Mouse (Mus musculus) macrophage (primary cell): ENCODE results near the gene Slc7a8. TPM values are rescaled to one million over a fixed set of nuclear protein-coding genes. Genes with fewer than 3 reads are reported as not detected.

Source experiments
- H3K27ac ChIP-seq: fragments of 350-480 bp; formaldehyde crosslinking; 2 replicates; pipeline ENCODE4 v1.9.0; 2021
- H3K36me3 ChIP-seq: fragments of 350-480 bp; formaldehyde crosslinking; 2 replicates; pipeline ENCODE4 v1.9.0; 2021; ENCODE audit errors: inconsistent target
- H3K4me3 ChIP-seq: fragments of 350-480 bp; formaldehyde crosslinking; 2 replicates; pipeline ENCODE4 v1.9.0; 2021; ENCODE audit errors: inconsistent target
- H3K79me2 ChIP-seq: fragments of 350-480 bp; formaldehyde crosslinking; 2 replicates; pipeline ENCODE4 v1.9.0; 2021; ENCODE audit errors: inconsistent target
- WGBS: methylation state at CpG from one replicate; pipeline ENCODE4 v1.1.7; 2026; ENCODE audit warnings: inconsistent platforms; ENCODE audit not compliant: missing documents; 5-methylcytosine and 5-hydroxymethylcytosine counted together
- polyA plus RNA-seq: library from polyadenylated mRNA; stranded (reverse); fragments of 250-400 nt; gene quantifications from 3 replicates; pipeline ENCODE4 v1.2.4, GENCODE M21; 2018; ENCODE audit warnings: inconsistent platforms

Slc7a8 gene
- polyA plus RNA-seq, 1 experiment from 2014 or later, result 87.2 TPM

GRCm38 (mm10) chr14:54793894-54794830 lies 12.4 kb upstream of the Slc7a8 start:
- Histone ChIP-seq H3K27ac (no peak overlapping the region), H3K4me3 (no peak overlapping the region), H3K36me3 (no peaks in the 10 kb centered on the region), H3K79me2 (no peaks in the 10 kb centered on the region)
- WGBS, result 89% methylated on average over 8 of the region's 8 CpGs

DNA sequence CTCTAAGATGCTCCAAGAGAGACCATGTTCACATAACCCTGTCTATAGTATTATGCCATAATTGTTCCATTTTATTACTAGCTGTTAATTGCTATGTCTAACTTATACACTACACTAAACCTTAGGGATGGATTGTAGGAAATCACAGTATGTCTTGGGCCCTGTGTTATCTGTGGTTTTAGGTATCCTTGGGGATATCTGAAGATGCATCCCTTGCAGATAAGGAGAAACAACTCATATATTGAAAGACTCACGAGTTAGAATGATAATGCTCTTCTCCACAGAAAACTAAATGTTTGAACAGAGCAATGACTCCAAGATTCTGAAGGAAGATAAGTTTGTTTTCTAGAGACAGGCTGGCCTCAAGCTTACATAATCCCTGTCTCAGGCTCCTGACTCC lies 11.6 kb upstream of the Slc7a8 start:
- Histone ChIP-seq H3K79me2 (no peaks in the 10 kb centered on the region), H3K27ac (no peak overlapping the region), H3K4me3 (no peak overlapping the region), H3K36me3 (no peaks in the 10 kb centered on the region)
- WGBS, result 100% methylated on average over 1 of the region's 1 CpGs

DNA sequence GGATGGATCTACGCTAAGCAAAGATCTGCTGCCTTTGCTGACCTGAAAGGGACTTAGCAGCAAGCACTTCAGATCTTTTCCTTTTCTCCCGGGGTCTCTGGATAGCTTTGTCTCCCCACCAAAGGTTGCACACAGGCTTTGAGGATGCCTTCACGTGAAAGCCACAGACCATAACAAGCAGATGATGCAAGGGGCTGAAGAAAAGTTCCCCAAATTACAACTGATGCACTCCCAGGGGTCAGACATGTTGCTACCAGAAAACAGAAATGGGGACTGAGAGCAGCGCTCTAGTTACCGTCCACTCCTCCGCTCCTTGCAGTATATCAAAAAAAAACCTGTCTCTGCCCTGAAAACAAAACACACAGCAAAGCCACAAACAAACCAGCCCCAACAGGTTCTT lies 10.4 kb upstream of the Slc7a8 start:
- no peaks in the 10 kb centered on the region for H3K36me3 ChIP-seq
- WGBS, result 45% methylated on average over 6 of the region's 6 CpGs
- H3K79me2 ChIP-seq, result no peaks in the 10 kb centered on the region
- no peak overlapping the region for H3K27ac ChIP-seq
- no peak overlapping the region for H3K4me3 ChIP-seq

DNA sequence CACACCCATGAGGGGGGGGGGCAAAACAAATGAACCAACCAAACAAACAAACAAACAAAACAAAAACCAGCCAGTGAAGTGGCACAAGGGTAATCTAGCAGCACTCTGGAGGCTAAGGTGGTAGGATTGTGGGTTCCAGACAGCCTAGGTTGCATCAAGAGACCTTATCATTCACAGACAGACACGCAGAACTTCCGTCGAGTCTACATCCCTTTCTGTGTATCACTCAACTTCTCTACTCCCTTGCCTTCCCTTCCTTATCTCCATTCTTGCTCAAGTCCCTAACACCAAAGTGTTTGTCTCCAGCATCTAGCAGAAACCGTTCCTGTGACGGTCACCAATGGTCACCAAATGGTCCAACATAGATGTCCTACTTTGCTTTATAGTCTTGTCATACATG lies 6.5 kb upstream of the Slc7a8 start:
- H3K36me3 ChIP-seq, result no peaks in the 10 kb centered on the region
- H3K4me3 ChIP-seq, result no peak overlapping the region
- H3K79me2 ChIP-seq, result no peaks in the 10 kb centered on the region
- WGBS, result 84% methylated on average over 5 of the region's 5 CpGs
- H3K27ac ChIP-seq, result no peak overlapping the region

DNA sequence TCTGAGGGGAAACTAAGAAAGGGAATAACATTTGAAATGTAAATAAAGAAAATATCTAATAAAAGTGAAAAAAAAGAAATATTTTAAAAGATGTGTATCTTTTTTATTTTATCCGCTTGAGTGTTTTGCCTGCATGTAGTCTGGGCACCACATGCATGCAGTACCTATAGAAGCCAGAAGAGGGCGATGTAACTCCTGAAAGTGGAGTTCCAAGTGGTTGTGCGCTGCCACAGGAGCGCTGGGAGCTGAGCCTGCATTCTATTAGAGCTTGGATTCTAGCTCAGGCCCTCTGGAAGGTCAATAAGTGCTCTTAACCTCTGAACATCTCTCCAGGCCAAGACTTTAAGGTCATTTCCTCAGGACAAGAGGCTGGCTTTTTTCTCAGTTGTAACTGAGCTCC lies 5.5 kb upstream of the Slc7a8 start:
- 73% methylated on average over 4 of the region's 4 CpGs for WGBS
- no peak overlapping the region for H3K27ac ChIP-seq
- no peaks in the 10 kb centered on the region for H3K79me2 ChIP-seq
- H3K36me3 ChIP-seq, result no peaks in the 10 kb centered on the region
- H3K4me3 ChIP-seq, result no peak overlapping the region

DNA sequence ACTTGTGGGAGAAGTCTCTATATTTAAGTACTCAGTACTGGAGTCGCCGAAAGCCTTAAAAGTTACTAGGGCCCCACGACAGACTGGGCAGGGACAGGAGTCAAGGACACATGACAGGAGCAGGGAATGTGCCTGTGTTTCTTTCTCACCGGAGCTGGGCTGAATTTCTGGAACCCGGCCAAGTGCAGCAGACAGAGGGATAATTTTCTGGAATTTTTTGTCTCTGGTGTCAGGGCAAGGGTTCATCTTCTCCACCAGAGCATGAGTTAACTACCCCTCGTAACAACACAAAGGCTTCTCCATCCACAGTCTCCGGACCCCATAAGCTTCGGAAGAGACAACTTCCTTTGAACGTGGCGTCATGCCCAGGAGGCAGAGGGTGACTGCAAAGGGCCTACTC lies 4.7 kb upstream of the Slc7a8 start:
- WGBS, result 95% methylated on average over 10 of the region's 10 CpGs

GRCm38 (mm10) chr14:54785898-54786297 lies 4.2 kb upstream of the Slc7a8 start:
- peaks cover 7% of the 10 kb centered on the region for H3K79me2 ChIP-seq
- H3K36me3 ChIP-seq, result no peaks in the 10 kb centered on the region
- no peak overlapping the region for H3K27ac ChIP-seq
- WGBS, result 53% methylated on average over 4 of the region's 4 CpGs
- H3K4me3 ChIP-seq, result no peak overlapping the region

More for the DNA sequence above, 4.7 kb upstream of the Slc7a8 start:
- Histone ChIP-seq H3K27ac (no peak overlapping the region), H3K36me3 (no peaks in the 10 kb centered on the region), H3K4me3 (no peak overlapping the region), H3K79me2 (0 out of 2 replicates have a peak, but pooled peaks cover under 1% of the 10 kb centered on the region)

- Histone ChIP-seq H3K79me2 (peaks cover 36% of the 10 kb centered on the region), H3K4me3 (no peak overlapping the region), H3K36me3 (no peaks in the 10 kb centered on the region), H3K27ac (no peak overlapping the region)
- WGBS, result 91% methylated on average over 6 of the region's 6 CpGs
Measured at GRCm38 (mm10) chr14:54782971-54783370, 1.2 kb upstream of the Slc7a8 start.

- H3K27ac ChIP-seq, result peak overlapping the region; percentile 72
- peaks cover 55% of the 10 kb centered on the region for H3K79me2 ChIP-seq
- peak overlapping the region; percentile 90 for H3K4me3 ChIP-seq
- 6% methylated on average over 35 of the region's 35 CpGs for WGBS
- H3K36me3 ChIP-seq, result no peaks in the 10 kb centered on the region
Measured at GRCm38 (mm10) chr14:54780836-54781609, 723 bp downstream of the Slc7a8 start.

DNA sequence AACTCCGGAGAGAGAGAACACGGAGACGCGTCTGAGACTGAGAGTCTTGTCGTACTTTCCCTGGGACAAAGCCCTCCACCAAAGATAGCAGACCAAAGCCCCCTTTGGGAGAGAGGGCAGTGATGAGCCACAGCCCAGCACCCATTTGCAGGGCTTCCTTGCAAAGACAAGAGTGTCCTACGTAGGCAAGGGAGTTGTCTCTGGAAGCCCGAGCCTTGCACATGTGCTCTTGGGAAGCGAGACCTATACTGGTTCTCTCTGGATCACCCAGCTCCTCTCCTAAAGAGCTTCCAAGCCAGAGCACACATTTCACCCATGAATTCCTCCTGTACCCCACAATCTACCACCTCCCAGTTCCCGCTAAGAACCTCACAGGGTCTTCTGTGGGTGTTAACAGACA lies 1.7 kb downstream of the Slc7a8 start:
- H3K36me3 ChIP-seq, result no peaks in the 10 kb centered on the region
- peak overlapping the region; percentile 90 for H3K4me3 ChIP-seq
- H3K27ac ChIP-seq, result peak overlapping the region; percentile 72
- H3K79me2 ChIP-seq, result peaks cover 65% of the 10 kb centered on the region
- WGBS, result 92% methylated on average over 9 of the region's 9 CpGs

- no peak overlapping the region for H3K27ac ChIP-seq
- peaks cover 87% of the 10 kb centered on the region for H3K79me2 ChIP-seq
- 32% methylated on average over 4 of the region's 4 CpGs for WGBS
- no peaks in the 10 kb centered on the region for H3K36me3 ChIP-seq
- H3K4me3 ChIP-seq, result no peak overlapping the region
Measured at GRCm38 (mm10) chr14:54777893-54778292, 3.9 kb downstream of the Slc7a8 start.

- H3K36me3 ChIP-seq, result no peaks in the 10 kb centered on the region
- no peak overlapping the region for H3K4me3 ChIP-seq
- 98% methylated on average over 4 of the region's 5 CpGs for WGBS
- H3K79me2 ChIP-seq, result peaks cover 98% of the 10 kb centered on the region
- no peak overlapping the region for H3K27ac ChIP-seq
Measured at GRCm38 (mm10) chr14:54776768-54777167, 5.0 kb downstream of the Slc7a8 start.

GRCm38 (mm10) chr14:54775534-54776041 lies 6.2 kb downstream of the Slc7a8 start:
- no peaks in the 10 kb centered on the region for H3K36me3 ChIP-seq
- peaks cover 100% of the 10 kb centered on the region for H3K79me2 ChIP-seq
- WGBS, result 93% methylated on average over 7 of the region's 7 CpGs
- no peak overlapping the region for H3K27ac ChIP-seq
- no peak overlapping the region for H3K4me3 ChIP-seq

DNA sequence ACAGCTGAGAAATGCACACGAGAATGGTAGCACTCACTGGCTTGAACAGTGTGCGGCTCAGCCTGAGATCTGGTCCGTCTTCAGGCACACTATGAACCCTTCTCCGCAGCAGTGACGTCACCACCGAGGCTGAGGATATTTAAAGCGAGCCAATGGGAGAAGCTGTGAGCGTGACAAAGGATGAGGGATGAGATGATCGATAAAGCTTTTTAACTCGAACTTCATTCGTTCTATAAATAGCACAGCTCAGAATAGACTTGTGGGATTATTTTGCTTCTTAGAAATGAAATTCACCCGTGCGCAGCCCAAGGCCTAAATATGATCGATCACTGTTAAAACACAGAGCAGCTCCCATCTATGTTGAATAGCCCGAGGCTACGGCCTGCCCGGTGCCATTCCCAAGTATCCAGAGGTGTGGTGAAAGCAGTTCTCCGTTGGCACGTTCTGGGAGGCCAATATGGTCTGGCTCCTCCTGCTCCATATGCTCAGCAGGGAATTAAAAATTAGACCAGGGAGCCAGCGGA lies 9.4 kb downstream of the Slc7a8 start:
- H3K79me2 ChIP-seq, result peaks cover 93% of the 10 kb centered on the region
- WGBS, result 95% methylated on average over 20 of the region's 20 CpGs

More for the DNA sequence above, 9.4 kb downstream of the Slc7a8 start:
- no peak overlapping the region for H3K4me3 ChIP-seq
- no peaks in the 10 kb centered on the region for H3K36me3 ChIP-seq
- H3K27ac ChIP-seq, result no peak overlapping the region
